Mouse (Mus musculus): ENCODE measurements around the gene Abcd2. TPM values are rescaled to one million over a fixed set of nuclear protein-coding genes. Genes with fewer than 3 reads are reported as not detected.

Gene Abcd2
- polyA plus RNA-seq, 1 experiment from 2014 or later, result 0.53 TPM

- Histone ChIP-seq H3K27me3 (replicated peaks; ENCODE audit: control insufficient read depth, insufficient read depth, low read length) (no peaks in the 10 kb centered on the region), H3K9me3 (ENCODE audit: control insufficient read depth) (no peaks in the 10 kb centered on the region), H3K4me3 (ENCODE audit: low read depth, low read length) (no peak overlapping the region), H3K27ac (ENCODE audit: low read depth, low read length) (no peak overlapping the region), H3K9ac (ENCODE audit: low read depth, low read length) (no peak overlapping the region), H3K36me3 (ENCODE audit: control insufficient read depth, insufficient read depth) (no peaks in the 10 kb centered on the region), H3K4me1 (replicated peaks; ENCODE audit: control insufficient read depth, insufficient read depth, low read length) (no peaks in the 10 kb centered on the region), H3K4me2 (replicated peaks; ENCODE audit: low read depth) (no peak overlapping the region)
- WGBS, result 67% methylated on average over 15 of the region's 15 CpGs
- TF ChIP-seq CTCF (IDR thresholded peaks at IDR 0.05; ENCODE audit: low read depth), result no peak
- ATAC-seq, result no peak
Observed at GRCm38 (mm10) chr15:91179911-91180622, 11.5 kb downstream of the Abcd2 start.

- H3K36me3 ChIP-seq (ENCODE audit: control insufficient read depth, insufficient read depth), result no peaks in the 10 kb centered on the region
- H3K4me1 ChIP-seq (replicated peaks; ENCODE audit: control insufficient read depth, insufficient read depth, low read length), result no peaks in the 10 kb centered on the region
- no peaks in the 10 kb centered on the region for H3K27me3 ChIP-seq (replicated peaks; ENCODE audit: control insufficient read depth, insufficient read depth, low read length)
- H3K4me3 ChIP-seq (ENCODE audit: low read depth, low read length), result no peak overlapping the region
- no peaks in the 10 kb centered on the region for H3K9me3 ChIP-seq (ENCODE audit: control insufficient read depth)
- no peak overlapping the region for H3K27ac ChIP-seq (ENCODE audit: low read depth, low read length)
- ATAC-seq, result no peak
- H3K9ac ChIP-seq (ENCODE audit: low read depth, low read length), result no peak overlapping the region
- WGBS, result 50% methylated on average over 9 of the region's 9 CpGs
- TF ChIP-seq CTCF (IDR thresholded peaks at IDR 0.05; ENCODE audit: low read depth), result no peak
- H3K4me2 ChIP-seq (replicated peaks; ENCODE audit: low read depth), result no peak overlapping the region
Observed at GRCm38 (mm10) chr15:91178656-91179314, 12.8 kb downstream of the Abcd2 start.

DNA sequence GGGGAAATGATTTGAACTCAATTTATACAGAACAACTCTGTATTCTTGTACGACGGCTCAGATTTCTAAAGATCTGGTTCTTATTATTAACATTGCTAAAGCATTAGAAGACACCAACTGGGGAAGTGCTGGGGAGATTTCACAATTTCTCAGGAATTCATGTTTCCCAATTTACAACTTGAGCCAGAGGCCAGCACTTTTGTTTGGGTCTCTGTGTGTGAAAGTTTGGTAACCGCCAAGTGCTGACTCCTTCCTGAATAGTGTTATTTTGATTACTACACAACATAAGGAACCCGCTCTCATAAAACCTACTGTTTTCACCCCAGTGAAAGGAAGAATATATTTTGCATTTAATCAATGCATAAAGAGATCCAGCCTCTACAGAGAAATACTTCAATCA lies 19.4 kb downstream of the Abcd2 start:
- Histone ChIP-seq H3K4me2 (replicated peaks; ENCODE audit: low read depth) (no peak overlapping the region), H3K36me3 (ENCODE audit: control insufficient read depth, insufficient read depth) (no peaks in the 10 kb centered on the region), H3K27me3 (replicated peaks; ENCODE audit: control insufficient read depth, insufficient read depth, low read length) (no peaks in the 10 kb centered on the region), H3K9me3 (ENCODE audit: control insufficient read depth) (no peaks in the 10 kb centered on the region), H3K4me3 (ENCODE audit: low read depth, low read length) (no peak overlapping the region), H3K9ac (ENCODE audit: low read depth, low read length) (no peak overlapping the region), H3K4me1 (replicated peaks; ENCODE audit: control insufficient read depth, insufficient read depth, low read length) (no peaks in the 10 kb centered on the region), H3K27ac (ENCODE audit: low read depth, low read length) (no peak overlapping the region)
- TF ChIP-seq CTCF (IDR thresholded peaks at IDR 0.05; ENCODE audit: low read depth), result no peak
- no peak for ATAC-seq
- 67% methylated on average over 4 of the region's 4 CpGs for WGBS

- H3K4me1 ChIP-seq (replicated peaks; ENCODE audit: control insufficient read depth, insufficient read depth, low read length), result no peaks in the 10 kb centered on the region
- no peaks in the 10 kb centered on the region for H3K27me3 ChIP-seq (replicated peaks; ENCODE audit: control insufficient read depth, insufficient read depth, low read length)
- 88% methylated on average over 4 of the region's 4 CpGs for WGBS
- no peaks in the 10 kb centered on the region for H3K36me3 ChIP-seq (ENCODE audit: control insufficient read depth, insufficient read depth)
- no peak overlapping the region for H3K9ac ChIP-seq (ENCODE audit: low read depth, low read length)
- H3K4me3 ChIP-seq (ENCODE audit: low read depth, low read length), result no peak overlapping the region
- no peak for TF ChIP-seq CTCF (IDR thresholded peaks at IDR 0.05; ENCODE audit: low read depth)
- no peak overlapping the region for H3K27ac ChIP-seq (ENCODE audit: low read depth, low read length)
- no peak for ATAC-seq
- no peak overlapping the region for H3K4me2 ChIP-seq (replicated peaks; ENCODE audit: low read depth)
- no peaks in the 10 kb centered on the region for H3K9me3 ChIP-seq (ENCODE audit: control insufficient read depth)
Observed at GRCm38 (mm10) chr15:91171332-91171731, 20.3 kb downstream of the Abcd2 start.

DNA sequence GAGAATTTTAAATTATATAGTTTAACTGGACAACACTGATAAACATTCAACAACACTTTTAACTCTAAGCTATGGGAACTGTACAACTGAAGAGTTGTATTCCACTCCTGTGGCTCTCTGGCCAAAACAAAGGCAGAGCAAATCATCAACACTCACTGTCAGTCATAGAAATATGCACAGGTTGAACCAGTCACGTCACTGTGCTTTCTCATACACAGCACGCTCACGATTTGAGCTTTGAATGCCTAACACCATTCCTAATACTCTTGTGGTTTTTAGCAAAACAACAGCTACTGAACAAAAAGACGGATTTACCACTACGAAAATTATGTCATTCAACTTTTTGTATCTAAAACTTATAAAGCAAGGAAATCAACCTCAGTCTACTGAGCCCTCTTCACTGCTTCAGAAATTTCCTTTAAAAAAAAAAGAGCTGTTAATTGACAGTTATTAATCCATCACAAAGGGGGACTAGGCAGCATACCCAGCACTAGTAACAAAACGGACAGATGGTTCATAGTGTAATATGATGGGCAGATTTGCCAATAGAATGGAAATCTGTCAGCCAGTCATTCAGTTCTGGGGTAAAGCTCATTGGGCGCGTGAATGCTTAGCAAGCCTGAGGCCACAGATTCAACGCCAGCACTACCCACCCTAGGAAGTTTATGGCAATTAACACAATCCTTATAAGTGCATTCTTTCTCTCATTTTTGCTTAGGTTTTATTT lies 20.8 kb downstream of the Abcd2 start:
- no peak overlapping the region for H3K9ac ChIP-seq (ENCODE audit: low read depth, low read length)
- H3K4me2 ChIP-seq (replicated peaks; ENCODE audit: low read depth), result no peak overlapping the region
- no peaks in the 10 kb centered on the region for H3K9me3 ChIP-seq (ENCODE audit: control insufficient read depth)
- no peak overlapping the region for H3K4me3 ChIP-seq (ENCODE audit: low read depth, low read length)
- no peak for ATAC-seq
- no peaks in the 10 kb centered on the region for H3K36me3 ChIP-seq (ENCODE audit: control insufficient read depth, insufficient read depth)
- H3K27me3 ChIP-seq (replicated peaks; ENCODE audit: control insufficient read depth, insufficient read depth, low read length), result no peaks in the 10 kb centered on the region
- H3K27ac ChIP-seq (ENCODE audit: low read depth, low read length), result no peak overlapping the region
- TF ChIP-seq CTCF (IDR thresholded peaks at IDR 0.05; ENCODE audit: low read depth), result no peak
- 87% methylated on average over 9 of the region's 9 CpGs for WGBS
- H3K4me1 ChIP-seq (replicated peaks; ENCODE audit: control insufficient read depth, insufficient read depth, low read length), result no peaks in the 10 kb centered on the region

- no peaks in the 10 kb centered on the region for H3K4me1 ChIP-seq (replicated peaks; ENCODE audit: control insufficient read depth, insufficient read depth, low read length)
- H3K4me2 ChIP-seq (replicated peaks; ENCODE audit: low read depth), result no peak overlapping the region
- no peaks in the 10 kb centered on the region for H3K36me3 ChIP-seq (ENCODE audit: control insufficient read depth, insufficient read depth)
- no peak overlapping the region for H3K9ac ChIP-seq (ENCODE audit: low read depth, low read length)
- 82% methylated on average over 13 of the region's 13 CpGs for whole genome bisulfite sequencing
- no peaks in the 10 kb centered on the region for H3K27me3 ChIP-seq (replicated peaks; ENCODE audit: control insufficient read depth, insufficient read depth, low read length)
- no peak overlapping the region for H3K27ac ChIP-seq (ENCODE audit: low read depth, low read length)
- no peaks in the 10 kb centered on the region for H3K9me3 ChIP-seq (ENCODE audit: control insufficient read depth)
- no peak for TF ChIP-seq CTCF (IDR thresholded peaks at IDR 0.05; ENCODE audit: low read depth)
- no peak overlapping the region for H3K4me3 ChIP-seq (ENCODE audit: low read depth, low read length)
- ATAC-seq, result no peak
Observed at GRCm38 (mm10) chr15:91167850-91168562, 23.6 kb downstream of the Abcd2 start.
